Mouse (Mus musculus) liver, embryonic 12.5 days (tissue): ENCODE results near the gene G6pc3. TPM values are rescaled to one million over a fixed set of nuclear protein-coding genes. Genes with fewer than 3 reads are reported as not detected.

ENCODE experiments used
- ATAC-seq: fragments of 200-750 bp; cut with Nextera tagmentation; 2 replicates; pipeline ENCODE4 v1.8.0; 2017; ENCODE audit warnings: moderate number of reproducible peaks, mild to moderate bottlenecking, moderate library complexity
- H3K27ac ChIP-seq: fragments of 300-500 bp; sonication (generic); 2 replicates; pipeline ENCODE4 v1.5.1; 2016; ENCODE audit warnings: mild to moderate bottlenecking
- H3K27me3 ChIP-seq: fragments of 300-500 bp; sonication (generic); replicated peaks from 2 replicates; pipeline ENCODE4 v1.6.1; 2016; ENCODE audit warnings: mild to moderate bottlenecking, moderate library complexity
- H3K36me3 ChIP-seq: fragments of 300-500 bp; sonication (generic); 2 replicates; pipeline ENCODE4 v1.6.1; 2016; ENCODE audit warnings: mild to moderate bottlenecking, moderate library complexity
- H3K4me1 ChIP-seq: fragments of 300-500 bp; sonication (generic); 2 replicates; pipeline ENCODE4 v1.6.1; 2016
- H3K4me2 ChIP-seq: fragments of 300-500 bp; sonication (generic); 2 replicates; pipeline ENCODE4 v1.6.1; 2016; ENCODE audit warnings: mild to moderate bottlenecking, moderate library complexity
- H3K4me3 ChIP-seq: fragments of 300-500 bp; sonication (generic); 2 replicates; pipeline ENCODE4 v1.5.1; 2016; ENCODE audit warnings: mild to moderate bottlenecking, moderate library complexity
- H3K9ac ChIP-seq: fragments of 300-500 bp; sonication (generic); 2 replicates; pipeline ENCODE4 v1.6.1; 2016; ENCODE audit warnings: mild to moderate bottlenecking, moderate library complexity
- H3K9me3 ChIP-seq: fragments of 300-500 bp; sonication (generic); replicated peaks from 2 replicates; pipeline ENCODE4 v1.6.1; 2016; ENCODE audit warnings: mild to moderate bottlenecking, moderate library complexity
- WGBS: fragments of 180-500 bp; shearing (Covaris S2); methylation state at CpG from one replicate; pipeline ENCODE4 v1.1.7; 2016; ENCODE audit not compliant: insufficient replicate concordance; 5-methylcytosine and 5-hydroxymethylcytosine counted together
- polyA plus RNA-seq: library from polyadenylated mRNA; unstranded; fragments of >200 nt; fragmentation: Nextera tagmentation; extraction: Ambion mirVana; gene quantifications from 2 replicates; pipeline ENCODE4 v1.2.1, GENCODE M21; 2016

Gene G6pc3
- polyA plus RNA-seq = 18.0 and 19.7 TPM in 2 replicates

DNA sequence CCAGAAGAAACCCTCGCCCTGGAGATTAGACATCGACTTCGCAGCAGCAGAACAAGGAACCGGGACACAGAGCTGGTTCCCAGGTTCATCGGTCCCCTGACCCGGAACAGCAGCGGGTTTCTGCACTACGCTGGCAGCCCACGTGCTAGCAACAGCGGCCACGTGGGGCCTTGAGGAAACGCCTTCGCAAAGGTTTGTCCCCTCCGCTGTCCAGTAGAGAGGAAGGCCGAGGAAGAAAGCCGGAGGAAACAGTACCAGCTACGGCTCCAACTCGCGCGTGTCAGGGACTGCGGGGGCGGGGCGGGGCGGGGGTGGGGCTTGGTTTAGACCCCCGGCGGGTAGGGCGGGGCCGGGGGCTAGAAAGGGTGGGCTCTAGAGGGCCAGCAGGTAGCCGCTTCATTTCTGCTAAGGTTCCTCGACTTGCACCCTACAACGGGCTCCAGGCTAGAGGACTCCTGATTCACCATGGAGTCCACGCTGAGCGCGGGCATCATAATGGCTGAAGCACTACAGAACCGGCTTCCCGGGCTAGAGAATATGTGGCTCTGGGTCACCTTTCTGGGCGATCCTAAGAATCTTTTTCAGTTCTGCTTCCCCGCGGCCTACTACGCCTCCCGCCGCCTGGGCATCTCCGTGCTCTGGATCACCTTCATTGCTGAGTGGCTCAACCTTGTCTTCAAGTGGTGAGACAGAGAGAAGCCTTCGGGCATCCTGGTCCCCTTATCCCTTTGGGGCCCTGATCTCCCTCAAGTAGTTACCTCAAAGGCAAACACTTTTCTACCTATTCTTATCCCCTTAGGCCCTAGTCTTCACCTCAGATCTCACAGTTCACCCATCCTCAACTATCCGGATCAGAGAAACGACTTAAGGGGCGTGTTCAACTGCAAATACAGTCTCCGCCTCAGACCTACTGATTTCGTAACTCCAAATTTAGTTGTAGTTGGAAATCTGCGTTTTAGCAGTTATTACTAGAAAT lies at the start of gene G6pc3:
Gene G6pc3 (plus strand): TSS at position 160 of the 976 bp plus-strand sequence.
- WGBS = 1% methylated on average over 49 of the region's 50 CpGs
- Histone ChIP-seq H3K27ac (peak within 1 kb of the TSS; percentile 72), H3K4me1 (peaks cover 39% of the 10 kb centered on the region), H3K36me3 (peaks cover 28% of the 10 kb centered on the region), H3K4me2 (peak within 1 kb of the TSS; percentile 95), H3K4me3 (peak within 1 kb of the TSS; percentile 68), H3K9ac (peak within 1 kb of the TSS; percentile 72), H3K27me3 (no peaks in the 10 kb centered on the region), H3K9me3 (no peaks in the 10 kb centered on the region)
- peak; percentile 62 for ATAC-seq

DNA sequence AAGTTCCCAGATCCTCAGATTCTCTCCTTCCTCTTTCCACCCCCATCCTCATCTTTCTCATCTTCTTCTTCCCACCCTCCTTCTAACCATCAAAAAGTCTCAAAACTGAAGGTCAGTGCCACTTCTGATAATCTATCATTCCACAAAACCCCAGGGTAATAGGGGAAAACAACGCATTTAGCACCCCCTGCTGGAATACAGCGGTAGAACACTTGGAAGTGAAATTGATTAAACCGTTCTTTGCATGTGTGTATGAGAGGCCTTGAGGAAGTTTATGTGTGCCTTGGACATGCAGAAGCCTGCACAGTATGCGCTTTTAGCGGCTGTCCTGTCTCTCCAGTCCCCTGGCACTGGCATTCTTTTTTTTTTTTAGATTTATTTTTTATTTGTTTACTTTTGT lies 48.9 kb upstream of the G6pc3 start:
- Histone ChIP-seq H3K27ac (no peak overlapping the region), H3K36me3 (no peaks in the 10 kb centered on the region), H3K27me3 (peaks cover 55% of the 10 kb centered on the region), H3K9ac (no peak overlapping the region), H3K4me1 (peaks cover 11% of the 10 kb centered on the region), H3K4me2 (no peak overlapping the region), H3K9me3 (no peaks in the 10 kb centered on the region), H3K4me3 (no peak overlapping the region)
- ATAC-seq = no peak
- 2% methylated on average over 5 of the region's 5 CpGs for WGBS

DNA sequence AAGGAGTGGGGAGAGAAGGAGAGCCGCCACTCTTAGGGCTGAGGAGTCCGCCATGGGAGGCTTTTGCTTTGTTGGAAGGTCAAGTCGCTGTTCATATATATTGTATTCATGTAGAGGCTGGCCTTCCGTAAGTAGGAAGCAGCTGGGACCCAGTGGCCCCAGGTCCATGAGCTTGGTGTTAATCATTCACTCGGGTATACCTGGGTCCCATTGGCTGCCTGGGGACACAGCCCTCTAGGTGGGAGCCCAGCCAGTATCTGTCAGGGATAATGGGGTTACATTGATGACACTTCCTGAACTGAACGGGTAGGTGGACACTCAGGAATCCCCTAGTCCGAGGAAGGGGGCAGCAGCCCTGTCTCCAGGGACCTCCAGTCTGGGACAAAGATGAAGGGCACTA lies 47.1 kb upstream of the G6pc3 start:
- Histone ChIP-seq H3K4me1 (peaks cover 29% of the 10 kb centered on the region), H3K9ac (no peak overlapping the region), H3K4me2 (0 out of 2 replicates have a peak overlapping the region, but pooled peaks have one; percentile 18), H3K27me3 (peaks cover 60% of the 10 kb centered on the region), H3K27ac (peak overlapping the region; percentile 48; the same call in 1 of the 2 replicates), H3K4me3 (no peak overlapping the region), H3K36me3 (no peaks in the 10 kb centered on the region), H3K9me3 (no peaks in the 10 kb centered on the region)
- ATAC-seq = no peak
- 56% methylated on average over 7 of the region's 7 CpGs for WGBS

DNA sequence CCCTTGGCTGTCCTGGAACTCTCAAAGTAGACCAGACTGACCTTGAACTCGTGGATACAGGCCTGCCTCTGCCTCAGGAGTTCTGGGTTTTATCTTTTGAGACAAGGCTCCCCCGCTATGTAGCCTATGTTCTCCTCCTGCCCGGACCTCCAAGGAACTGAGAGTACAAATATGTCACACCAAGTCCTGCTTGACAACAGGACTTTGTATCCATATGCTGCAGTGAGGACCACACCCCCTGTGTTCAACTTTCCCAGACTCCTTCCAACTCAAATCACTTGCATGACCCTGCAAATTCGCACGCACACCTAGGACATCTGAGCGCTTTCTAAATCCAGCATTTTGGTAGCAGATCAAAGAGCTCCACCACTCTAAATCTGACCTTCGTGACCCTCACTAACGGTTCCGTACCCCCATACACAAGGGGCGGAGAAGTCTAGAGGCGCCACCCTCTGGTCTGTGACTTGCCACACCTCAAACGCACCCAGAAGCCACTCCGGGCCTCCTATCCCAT lies 44.4 kb upstream of the G6pc3 start:
- peak; percentile 68; the same call in 1 of the 2 replicates for ATAC-seq
- peak overlapping the region; percentile 57; the same call in 1 of the 2 replicates for H3K9ac ChIP-seq
- peaks cover 31% of the 10 kb centered on the region for H3K4me1 ChIP-seq
- peak overlapping the region; percentile 58 for H3K4me3 ChIP-seq
- H3K36me3 ChIP-seq = peaks cover 4% of the 10 kb centered on the region; the same call in 1 of the 2 replicates
- peak overlapping the region; percentile 77 for H3K4me2 ChIP-seq
- peaks cover 81% of the 10 kb centered on the region for H3K27me3 ChIP-seq
- no peak overlapping the region; the same call in 1 of the 2 replicates for H3K27ac ChIP-seq
- WGBS = 25% methylated on average over 13 of the region's 13 CpGs
- no peaks in the 10 kb centered on the region for H3K9me3 ChIP-seq

DNA sequence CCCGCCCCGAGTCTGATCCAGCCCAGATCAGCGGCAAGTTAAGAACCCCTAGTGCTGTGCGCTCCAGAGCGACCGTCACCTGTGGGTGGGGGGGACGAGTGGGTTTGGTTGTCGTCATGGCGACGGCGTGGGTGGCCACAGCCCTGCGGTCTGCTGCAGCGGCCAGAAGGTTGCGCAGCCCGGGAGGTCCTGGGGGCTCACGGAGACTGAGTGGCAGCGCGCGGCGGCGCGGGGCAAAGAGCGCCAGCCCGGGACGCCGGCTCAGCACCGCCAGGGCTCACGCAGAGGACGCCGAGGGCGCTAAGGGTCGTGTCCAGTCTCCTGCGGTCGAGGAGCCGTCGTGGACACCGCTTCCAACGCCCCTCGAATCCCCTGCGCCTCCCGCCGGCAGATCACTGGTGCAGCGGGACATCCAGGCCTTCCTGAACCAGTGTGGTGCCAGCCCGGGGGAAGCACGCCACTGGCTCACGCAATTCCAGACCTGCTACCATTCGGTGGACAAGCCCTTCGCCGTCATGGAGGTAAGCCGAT lies 43.9 kb upstream of the G6pc3 start, which contains the start of gene Nags:
Gene Nags (plus strand): TSS at position 43 of the 531 bp plus-strand sequence.
- peak within 1 kb of the TSS; percentile 63 for H3K27ac ChIP-seq
- H3K9me3 ChIP-seq = no peaks in the 10 kb centered on the region
- H3K27me3 ChIP-seq = peaks cover 81% of the 10 kb centered on the region
- WGBS = 3% methylated on average over 50 of the region's 50 CpGs
- H3K4me2 ChIP-seq = peak within 1 kb of the TSS; percentile 77
- peaks cover 4% of the 10 kb centered on the region; the same call in 1 of the 2 replicates for H3K36me3 ChIP-seq
- peak; percentile 13; the same call in 1 of the 2 replicates for ATAC-seq
- H3K4me3 ChIP-seq = peak within 1 kb of the TSS; percentile 58
- peak within 1 kb of the TSS; percentile 57 for H3K9ac ChIP-seq
- H3K4me1 ChIP-seq = peaks cover 31% of the 10 kb centered on the region

DNA sequence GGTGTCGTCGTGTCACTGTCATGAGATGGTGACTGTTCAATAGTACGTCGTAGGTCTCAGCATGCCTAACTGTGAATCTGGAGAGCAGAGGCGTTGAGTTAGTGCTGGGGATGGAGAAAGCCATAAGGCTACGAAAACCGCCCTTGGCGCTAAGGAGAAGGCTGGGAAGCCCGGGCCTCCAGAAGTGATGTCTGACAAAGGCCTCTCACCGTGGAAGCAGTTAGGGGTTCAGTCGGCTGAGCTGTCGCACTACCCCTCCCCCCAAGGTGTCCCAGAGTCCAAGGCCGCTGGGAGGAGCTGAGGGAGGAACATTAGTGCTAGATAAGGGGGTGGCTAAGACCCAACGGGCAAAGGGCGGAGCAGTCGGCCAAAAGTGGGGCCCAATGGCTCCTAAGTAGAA lies 43.4 kb upstream of the G6pc3 start:
- peaks cover 31% of the 10 kb centered on the region for H3K4me1 ChIP-seq
- peak overlapping the region; percentile 58 for H3K4me3 ChIP-seq
- H3K36me3 ChIP-seq = peaks cover 4% of the 10 kb centered on the region; the same call in 1 of the 2 replicates
- peak; percentile 46; the same call in 1 of the 2 replicates for ATAC-seq
- H3K9me3 ChIP-seq = no peaks in the 10 kb centered on the region
- peak overlapping the region; percentile 77 for H3K4me2 ChIP-seq
- H3K9ac ChIP-seq = peak overlapping the region; percentile 57
- H3K27me3 ChIP-seq = peaks cover 81% of the 10 kb centered on the region
- peak overlapping the region; percentile 63; the same call in 1 of the 2 replicates for H3K27ac ChIP-seq
- WGBS = 3% methylated on average over 16 of the region's 16 CpGs

DNA sequence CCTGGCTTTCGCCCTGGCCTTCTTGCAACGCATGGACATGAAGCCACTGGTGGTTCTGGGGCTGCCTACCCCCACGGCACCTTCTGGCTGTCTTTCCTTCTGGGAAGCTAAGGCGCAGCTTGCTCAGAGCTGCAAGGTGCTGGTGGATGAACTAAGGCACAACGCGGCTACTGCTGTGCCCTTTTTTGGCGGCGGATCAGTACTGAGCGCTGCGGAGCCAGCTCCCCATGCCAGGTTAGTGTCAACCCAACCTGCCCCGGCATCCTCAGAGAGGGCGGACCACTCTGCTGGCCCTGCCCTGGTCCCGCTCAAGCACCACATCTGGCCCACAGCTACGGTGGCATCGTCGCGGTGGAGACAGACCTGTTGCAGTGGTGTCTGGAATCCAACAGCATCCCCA lies 42.9 kb upstream of the G6pc3 start:
- H3K4me1 ChIP-seq = peaks cover 31% of the 10 kb centered on the region
- peak overlapping the region; percentile 77 for H3K4me2 ChIP-seq
- ATAC-seq = no peak
- peaks cover 81% of the 10 kb centered on the region for H3K27me3 ChIP-seq
- WGBS = 9% methylated on average over 17 of the region's 17 CpGs
- H3K9me3 ChIP-seq = no peaks in the 10 kb centered on the region
- peak overlapping the region; percentile 58 for H3K4me3 ChIP-seq
- H3K27ac ChIP-seq = 0 out of 2 replicates have a peak overlapping the region, but pooled peaks have one; percentile 18
- peak overlapping the region; percentile 57 for H3K9ac ChIP-seq
- H3K36me3 ChIP-seq = peaks cover 4% of the 10 kb centered on the region; the same call in 1 of the 2 replicates

DNA sequence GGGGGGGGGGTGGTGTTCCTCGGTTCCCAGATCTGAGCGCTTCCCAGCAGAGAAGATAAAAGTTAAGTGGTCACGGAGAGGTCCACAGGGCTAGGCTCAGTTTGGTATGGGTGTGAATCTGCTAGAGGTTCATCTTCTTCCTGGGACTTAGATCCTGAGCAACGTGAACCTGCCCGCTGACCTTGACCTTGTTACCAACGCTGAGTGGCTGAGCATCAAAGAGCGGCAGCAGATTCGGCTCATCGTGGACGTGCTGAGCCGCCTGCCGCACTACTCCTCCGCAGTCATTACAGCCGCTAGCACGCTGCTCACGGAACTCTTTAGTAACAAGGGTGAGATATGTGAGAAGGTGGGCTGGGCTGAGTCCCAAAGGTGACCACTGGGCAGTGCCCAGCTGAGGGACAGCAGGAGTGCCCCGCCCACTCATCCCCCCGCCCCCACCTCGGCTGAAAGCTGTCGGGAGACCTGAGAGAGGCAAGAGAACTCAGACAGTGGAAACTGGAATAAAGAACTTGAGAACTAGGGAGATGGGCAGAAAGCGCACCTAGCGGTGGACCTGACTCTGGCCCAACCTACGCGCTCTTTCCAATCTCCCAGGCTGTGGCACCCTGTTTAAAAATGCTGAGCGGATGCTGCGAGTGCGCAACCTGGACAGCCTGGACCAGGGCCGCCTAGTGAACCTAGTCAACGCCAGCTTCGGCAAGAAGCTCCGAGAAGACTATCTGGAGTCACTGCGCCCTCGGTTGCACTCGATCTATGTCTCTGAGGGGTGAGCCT lies 42.0 kb upstream of the G6pc3 start:
- no peaks in the 10 kb centered on the region for H3K9me3 ChIP-seq
- peak overlapping the region; percentile 77 for H3K4me2 ChIP-seq
- H3K9ac ChIP-seq = no peak overlapping the region
- H3K27ac ChIP-seq = no peak overlapping the region
- peaks cover 11% of the 10 kb centered on the region for H3K36me3 ChIP-seq
- peaks cover 75% of the 10 kb centered on the region for H3K27me3 ChIP-seq
- peaks cover 31% of the 10 kb centered on the region for H3K4me1 ChIP-seq
- no peak for ATAC-seq
- H3K4me3 ChIP-seq = peak overlapping the region; percentile 58; the same call in 1 of the 2 replicates
- WGBS = 14% methylated on average over 34 of the region's 34 CpGs

DNA sequence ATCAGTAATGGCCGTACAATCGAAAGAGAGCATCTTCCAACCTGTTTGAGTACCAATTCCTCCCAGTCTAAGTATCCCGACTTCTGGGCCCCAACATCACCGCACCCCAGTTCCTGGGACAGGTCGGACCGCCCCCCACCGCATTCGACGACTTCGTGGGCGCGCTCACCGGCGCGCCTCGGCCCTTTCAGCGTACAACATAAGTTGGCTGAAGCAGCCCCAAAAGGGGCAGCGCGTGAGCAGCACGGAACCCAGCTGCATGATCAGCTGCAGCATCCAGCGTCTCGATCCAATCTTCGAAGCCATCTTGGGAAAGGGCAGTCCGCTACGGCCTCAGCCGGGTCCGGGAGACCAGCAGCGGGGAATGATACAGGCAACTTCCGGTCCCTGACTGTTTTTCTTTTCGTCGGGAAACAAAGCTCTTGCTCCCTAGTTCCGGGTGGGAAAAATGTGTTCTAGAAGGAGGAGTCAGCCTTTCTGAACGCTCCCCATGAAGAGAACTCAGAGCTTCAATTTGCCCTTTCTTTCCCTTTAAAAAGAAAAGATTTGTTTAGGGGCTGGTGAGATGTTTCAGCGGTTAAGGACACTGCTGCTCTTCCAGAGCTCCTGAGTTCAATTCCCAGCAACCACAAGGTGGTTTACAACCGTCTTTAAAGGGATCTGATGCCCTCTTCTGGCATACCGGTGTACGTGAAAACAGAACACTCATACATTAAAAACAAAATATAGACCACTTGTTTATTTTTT lies 33.2 kb upstream of the G6pc3 start, which contains the start of gene Tmem101:
Gene Tmem101 (minus strand): TSS at position 366 of the 747 bp plus-strand sequence.
- H3K4me2 ChIP-seq = peak within 1 kb of the TSS; percentile 87
- peaks cover 14% of the 10 kb centered on the region for H3K4me1 ChIP-seq
- peaks cover 42% of the 10 kb centered on the region for H3K36me3 ChIP-seq
- H3K27me3 ChIP-seq = no peaks in the 10 kb centered on the region
- WGBS = under 1% methylated on average over 37 of the region's 37 CpGs
- H3K4me3 ChIP-seq = peak within 1 kb of the TSS; percentile 84
- H3K9ac ChIP-seq = peak within 1 kb of the TSS; percentile 82
- no peaks in the 10 kb centered on the region for H3K9me3 ChIP-seq
- peak within 1 kb of the TSS; percentile 74 for H3K27ac ChIP-seq
- ATAC-seq = peak; percentile 82

DNA sequence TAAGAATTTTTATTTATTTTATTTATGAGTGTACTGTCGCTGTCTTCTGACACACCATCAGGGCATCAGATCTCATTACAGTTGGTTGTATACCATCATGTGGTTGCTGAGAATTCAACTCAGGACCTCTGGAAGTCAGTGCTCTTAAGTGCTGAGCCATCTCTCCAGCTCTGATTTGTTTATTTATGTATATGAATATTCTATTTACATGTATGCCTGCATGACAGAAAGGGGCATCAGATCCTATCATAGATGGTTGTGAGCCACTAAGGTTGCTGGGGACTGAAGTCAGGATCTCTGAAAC lies 32.7 kb upstream of the G6pc3 start:
- H3K9ac ChIP-seq = peak overlapping the region; percentile 82; the same call in 1 of the 2 replicates
- H3K27ac ChIP-seq = no peak overlapping the region
- no peak for ATAC-seq
- peaks cover 46% of the 10 kb centered on the region for H3K36me3 ChIP-seq
- WGBS = 7% methylated on average over 1 of the region's 1 CpGs
- peaks cover 14% of the 10 kb centered on the region for H3K4me1 ChIP-seq
- H3K4me2 ChIP-seq = peak overlapping the region; percentile 87
- H3K4me3 ChIP-seq = no peak overlapping the region
- no peaks in the 10 kb centered on the region for H3K9me3 ChIP-seq
- no peaks in the 10 kb centered on the region for H3K27me3 ChIP-seq
